Mouse (Mus musculus): Measurements from ENCODE around the gene Ddb1. TPM values are rescaled to one million over a fixed set of nuclear protein-coding genes. Genes with fewer than 3 reads are reported as not detected.
A peak's percentile ranks its signal among the peaks of the same experiment; 100 is the strongest.

Gene Ddb1
- polyA plus RNA-seq, 1 experiment from 2014 or later = 277 TPM

GRCm38 (mm10) chr19:10640589-10641378 lies 35.7 kb downstream of the Ddb1 start:
- Histone ChIP-seq H3K27me3 (ENCODE audit: control insufficient read depth, insufficient read depth, low read length) (peaks cover 3% of the 10 kb centered on the region), H3K4me1 (ENCODE audit: control insufficient read depth, insufficient read depth, low read length) (peaks cover 2% of the 10 kb centered on the region), H3K4me2 (ENCODE audit: low read depth, low read length) (0 out of 2 replicates have a peak overlapping the region, but pooled peaks have one; percentile 6), H3K36me3 (ENCODE audit: control insufficient read depth, insufficient read depth) (no peaks in the 10 kb centered on the region), H3K27ac (ENCODE audit: low read length) (no peak overlapping the region), H3K9me3 (replicated peaks; ENCODE audit: control insufficient read depth, low read length) (no peaks in the 10 kb centered on the region), H3K4me3 (ENCODE audit: low read length) (no peak overlapping the region), H3K9ac (ENCODE audit: low read length) (no peak overlapping the region)
- no peak for ATAC-seq (replicated peaks; ENCODE audit: extremely low read depth, insufficient read depth, low FRiP score)
- WGBS = 45% methylated on average over 13 of the region's 13 CpGs

GRCm38 (mm10) chr19:10645616-10646015 lies 40.5 kb downstream of the Ddb1 start:
- no peaks in the 10 kb centered on the region for H3K9me3 ChIP-seq (replicated peaks; ENCODE audit: control insufficient read depth, low read length)
- no peaks in the 10 kb centered on the region; the same call in 1 of the 2 replicates for H3K4me1 ChIP-seq (ENCODE audit: control insufficient read depth, insufficient read depth, low read length)
- WGBS = 74% methylated on average over 2 of the region's 2 CpGs
- no peak overlapping the region for H3K4me2 ChIP-seq (ENCODE audit: low read depth, low read length)
- ATAC-seq (replicated peaks; ENCODE audit: extremely low read depth, insufficient read depth, low FRiP score) = no peak; the same call in 1 of the 2 replicates
- H3K36me3 ChIP-seq (ENCODE audit: control insufficient read depth, insufficient read depth) = no peaks in the 10 kb centered on the region
- H3K27me3 ChIP-seq (ENCODE audit: control insufficient read depth, insufficient read depth, low read length) = peaks cover 3% of the 10 kb centered on the region
- H3K4me3 ChIP-seq (ENCODE audit: low read length) = no peak overlapping the region
- no peak overlapping the region for H3K9ac ChIP-seq (ENCODE audit: low read length)
- no peak overlapping the region for H3K27ac ChIP-seq (ENCODE audit: low read length)

GRCm38 (mm10) chr19:10648156-10648555 lies 43.0 kb downstream of the Ddb1 start:
- no peak for ATAC-seq (replicated peaks; ENCODE audit: extremely low read depth, insufficient read depth, low FRiP score)
- Histone ChIP-seq H3K9ac (ENCODE audit: low read length) (no peak overlapping the region), H3K4me1 (ENCODE audit: control insufficient read depth, insufficient read depth, low read length) (no peaks in the 10 kb centered on the region; the same call in 1 of the 2 replicates), H3K36me3 (ENCODE audit: control insufficient read depth, insufficient read depth) (no peaks in the 10 kb centered on the region), H3K4me2 (ENCODE audit: low read depth, low read length) (no peak overlapping the region), H3K27me3 (ENCODE audit: control insufficient read depth, insufficient read depth, low read length) (no peaks in the 10 kb centered on the region; the same call in 1 of the 2 replicates), H3K27ac (ENCODE audit: low read length) (no peak overlapping the region), H3K9me3 (replicated peaks; ENCODE audit: control insufficient read depth, low read length) (no peaks in the 10 kb centered on the region), H3K4me3 (ENCODE audit: low read length) (no peak overlapping the region)
- WGBS = 61% methylated on average over 8 of the region's 8 CpGs

- ATAC-seq (replicated peaks; ENCODE audit: extremely low read depth, insufficient read depth, low FRiP score) = no peak
- Histone ChIP-seq H3K4me1 (ENCODE audit: control insufficient read depth, insufficient read depth, low read length) (no peaks in the 10 kb centered on the region), H3K4me3 (ENCODE audit: low read length) (no peak overlapping the region), H3K36me3 (ENCODE audit: control insufficient read depth, insufficient read depth) (no peaks in the 10 kb centered on the region), H3K27me3 (ENCODE audit: control insufficient read depth, insufficient read depth, low read length) (no peaks in the 10 kb centered on the region), H3K9me3 (replicated peaks; ENCODE audit: control insufficient read depth, low read length) (no peaks in the 10 kb centered on the region), H3K4me2 (ENCODE audit: low read depth, low read length) (no peak overlapping the region), H3K9ac (ENCODE audit: low read length) (no peak overlapping the region), H3K27ac (ENCODE audit: low read length) (no peak overlapping the region)
- 55% methylated on average over 3 of the region's 3 CpGs for WGBS
These were observed 50.9 kb downstream of the Ddb1 start for GRCm38 (mm10) chr19:10656058-10656457.

- no peaks in the 10 kb centered on the region for H3K9me3 ChIP-seq (replicated peaks; ENCODE audit: control insufficient read depth, low read length)
- no peak overlapping the region for H3K4me2 ChIP-seq (ENCODE audit: low read depth, low read length)
These were observed 52.6 kb downstream of the Ddb1 start for GRCm38 (mm10) chr19:10657742-10658141.

GRCm38 (mm10) chr19:10658406-10658805 lies 53.3 kb downstream of the Ddb1 start:
- WGBS = 71% methylated on average over 2 of the region's 2 CpGs
- no peak for ATAC-seq (replicated peaks; ENCODE audit: extremely low read depth, insufficient read depth, low FRiP score)
- Histone ChIP-seq H3K4me2 (ENCODE audit: low read depth, low read length) (no peak overlapping the region), H3K9me3 (replicated peaks; ENCODE audit: control insufficient read depth, low read length) (no peaks in the 10 kb centered on the region), H3K27ac (ENCODE audit: low read length) (no peak overlapping the region), H3K36me3 (ENCODE audit: control insufficient read depth, insufficient read depth) (no peaks in the 10 kb centered on the region), H3K4me1 (ENCODE audit: control insufficient read depth, insufficient read depth, low read length) (no peaks in the 10 kb centered on the region), H3K9ac (ENCODE audit: low read length) (no peak overlapping the region), H3K4me3 (ENCODE audit: low read length) (no peak overlapping the region), H3K27me3 (ENCODE audit: control insufficient read depth, insufficient read depth, low read length) (no peaks in the 10 kb centered on the region)

More at GRCm38 (mm10) chr19:10657742-10658141, 52.6 kb downstream of the Ddb1 start:
- Histone ChIP-seq H3K36me3 (ENCODE audit: control insufficient read depth, insufficient read depth) (no peaks in the 10 kb centered on the region), H3K4me1 (ENCODE audit: control insufficient read depth, insufficient read depth, low read length) (no peaks in the 10 kb centered on the region), H3K9ac (ENCODE audit: low read length) (no peak overlapping the region), H3K27me3 (ENCODE audit: control insufficient read depth, insufficient read depth, low read length) (no peaks in the 10 kb centered on the region), H3K4me3 (ENCODE audit: low read length) (no peak overlapping the region), H3K27ac (ENCODE audit: low read length) (no peak overlapping the region)
- 77% methylated on average over 5 of the region's 5 CpGs for WGBS
- ATAC-seq (replicated peaks; ENCODE audit: extremely low read depth, insufficient read depth, low FRiP score) = no peak

- Histone ChIP-seq H3K27ac (ENCODE audit: low read length) (no peak overlapping the region), H3K27me3 (ENCODE audit: control insufficient read depth, insufficient read depth, low read length) (no peaks in the 10 kb centered on the region), H3K4me3 (ENCODE audit: low read length) (no peak overlapping the region), H3K4me1 (ENCODE audit: control insufficient read depth, insufficient read depth, low read length) (no peaks in the 10 kb centered on the region), H3K4me2 (ENCODE audit: low read depth, low read length) (no peak overlapping the region), H3K9me3 (replicated peaks; ENCODE audit: control insufficient read depth, low read length) (no peaks in the 10 kb centered on the region), H3K36me3 (ENCODE audit: control insufficient read depth, insufficient read depth) (no peaks in the 10 kb centered on the region), H3K9ac (ENCODE audit: low read length) (no peak overlapping the region)
- no peak for ATAC-seq (replicated peaks; ENCODE audit: extremely low read depth, insufficient read depth, low FRiP score)
- WGBS = 41% methylated on average over 5 of the region's 5 CpGs
These were observed 56.2 kb downstream of the Ddb1 start for GRCm38 (mm10) chr19:10661373-10661772.

- no peak overlapping the region for H3K4me3 ChIP-seq (ENCODE audit: low read length)
- no peaks in the 10 kb centered on the region for H3K9me3 ChIP-seq (replicated peaks; ENCODE audit: control insufficient read depth, low read length)
- no peak overlapping the region for H3K9ac ChIP-seq (ENCODE audit: low read length)
- H3K4me2 ChIP-seq (ENCODE audit: low read depth, low read length) = no peak overlapping the region
- no peaks in the 10 kb centered on the region for H3K36me3 ChIP-seq (ENCODE audit: control insufficient read depth, insufficient read depth)
- 73% methylated on average over 2 of the region's 2 CpGs for WGBS
- H3K27ac ChIP-seq (ENCODE audit: low read length) = no peak overlapping the region
- no peaks in the 10 kb centered on the region for H3K4me1 ChIP-seq (ENCODE audit: control insufficient read depth, insufficient read depth, low read length)
- no peak for ATAC-seq (replicated peaks; ENCODE audit: extremely low read depth, insufficient read depth, low FRiP score)
- H3K27me3 ChIP-seq (ENCODE audit: control insufficient read depth, insufficient read depth, low read length) = no peaks in the 10 kb centered on the region
These were observed 56.8 kb downstream of the Ddb1 start for GRCm38 (mm10) chr19:10661919-10662318.

GRCm38 (mm10) chr19:10662665-10663064 lies 57.5 kb downstream of the Ddb1 start:
- Histone ChIP-seq H3K27me3 (ENCODE audit: control insufficient read depth, insufficient read depth, low read length) (no peaks in the 10 kb centered on the region), H3K9me3 (replicated peaks; ENCODE audit: control insufficient read depth, low read length) (no peaks in the 10 kb centered on the region), H3K4me1 (ENCODE audit: control insufficient read depth, insufficient read depth, low read length) (no peaks in the 10 kb centered on the region), H3K4me2 (ENCODE audit: low read depth, low read length) (no peak overlapping the region), H3K9ac (ENCODE audit: low read length) (no peak overlapping the region), H3K4me3 (ENCODE audit: low read length) (no peak overlapping the region), H3K27ac (ENCODE audit: low read length) (no peak overlapping the region), H3K36me3 (ENCODE audit: control insufficient read depth, insufficient read depth) (no peaks in the 10 kb centered on the region)
- no peak for ATAC-seq (replicated peaks; ENCODE audit: extremely low read depth, insufficient read depth, low FRiP score)
- WGBS = 57% methylated on average over 3 of the region's 3 CpGs

All from heart, embryonic 16.5 days (tissue).